Mouse (Mus musculus) kidney, embryonic 16.5 days (tissue): Measurements from ENCODE around the gene Ubtd2. TPM values are rescaled to one million over a fixed set of nuclear protein-coding genes. Genes with fewer than 3 reads are reported as not detected.

Experiments used
- ATAC-seq: fragments of 200-750 bp; cut with Nextera tagmentation; 2 replicates; pipeline ENCODE4 v1.8.0; 2017; ENCODE audit warnings: moderate TSS enrichment; ENCODE audit not compliant: low FRiP score, low TSS enrichment
- H3K27ac ChIP-seq: fragments of 300-500 bp; sonication (generic); 2 replicates; pipeline ENCODE4 v1.5.1; 2014; ENCODE audit warnings: low read length
- H3K27me3 ChIP-seq: fragments of 300-500 bp; sonication (generic); 2 replicates; pipeline ENCODE4 v1.6.1; 2014; ENCODE audit warnings: low read length, control low read depth, mixed read lengths; ENCODE audit not compliant: insufficient read depth
- H3K36me3 ChIP-seq: fragments of 300-500 bp; sonication (generic); 2 replicates; pipeline ENCODE4 v1.6.1; 2014; ENCODE audit warnings: low read length, control low read depth, mixed read lengths; ENCODE audit not compliant: insufficient read depth
- H3K4me1 ChIP-seq: fragments of 300-500 bp; sonication (generic); 2 replicates; pipeline ENCODE4 v1.6.1; 2014; ENCODE audit warnings: low read length, control low read depth, mixed read lengths; ENCODE audit not compliant: insufficient read depth
- H3K4me2 ChIP-seq: fragments of 300-500 bp; sonication (generic); replicated peaks from 2 replicates; pipeline ENCODE4 v1.6.1; 2014; ENCODE audit warnings: low read depth, low read length
- H3K4me3 ChIP-seq: fragments of 300-500 bp; sonication (generic); 2 replicates; pipeline ENCODE4 v1.5.1; 2014; ENCODE audit warnings: mild to moderate bottlenecking, low read length
- H3K9ac ChIP-seq: fragments of 300-500 bp; sonication (generic); replicated peaks from 2 replicates; pipeline ENCODE4 v1.6.1; 2014; ENCODE audit warnings: low read length
- H3K9me3 ChIP-seq: fragments of 300-500 bp; sonication (generic); 2 replicates; pipeline ENCODE4 v1.6.1; 2016; ENCODE audit warnings: low read length, control low read depth
- WGBS: fragments of 180-500 bp; shearing (Covaris S2); extraction: QIAGEN DNeasy Blood & Tissue Kit; methylation state at CpG from one replicate; pipeline ENCODE4 v1.1.7; 2014; 5-methylcytosine and 5-hydroxymethylcytosine counted together
- polyA plus RNA-seq: library from polyadenylated mRNA; unstranded; fragments of >200 nt; fragmentation: Nextera tagmentation; extraction: Ambion mirVana; gene quantifications from 2 replicates; pipeline ENCODE4 v1.2.1, GENCODE M21; 2015

Gene Ubtd2
- polyA plus RNA-seq, 1 experiment from 2014 or later = 45.6 TPM

- no peaks in the 10 kb centered on the region for H3K36me3 ChIP-seq
- no peak overlapping the region for H3K4me2 ChIP-seq
- H3K27me3 ChIP-seq = no peaks in the 10 kb centered on the region
- H3K4me3 ChIP-seq = no peak overlapping the region
- H3K4me1 ChIP-seq = no peaks in the 10 kb centered on the region
- no peak overlapping the region for H3K27ac ChIP-seq
- no peak overlapping the region for H3K9ac ChIP-seq
- no peaks in the 10 kb centered on the region for H3K9me3 ChIP-seq
- no peak for ATAC-seq
- 78% methylated on average over 4 of the region's 4 CpGs for WGBS
Measured at GRCm38 (mm10) chr11:32527006-32527405, 71.8 kb downstream of the Ubtd2 start.

DNA sequence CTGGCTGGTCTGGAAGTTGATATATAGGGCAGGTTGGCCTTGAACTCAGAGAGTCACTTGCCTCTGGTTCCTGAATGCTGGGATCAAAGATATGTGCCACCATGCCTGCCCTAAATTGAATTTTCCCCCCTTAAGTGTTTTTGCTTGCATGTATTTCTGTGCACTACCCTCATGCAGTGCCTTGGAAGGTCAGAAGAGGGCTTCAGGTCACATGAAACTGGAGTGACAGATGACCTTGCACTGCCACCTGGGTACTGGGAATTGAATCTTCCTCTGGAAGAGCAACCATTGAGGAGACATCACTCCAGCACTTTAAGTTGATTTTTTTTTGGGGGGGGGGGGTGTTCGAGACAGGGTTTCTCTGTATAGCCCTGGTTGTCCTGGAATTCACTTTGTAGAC is 75.0 kb downstream of the Ubtd2 start:
- no peak overlapping the region for H3K4me3 ChIP-seq
- H3K4me1 ChIP-seq = peaks cover 12% of the 10 kb centered on the region
- no peaks in the 10 kb centered on the region for H3K36me3 ChIP-seq
- H3K9ac ChIP-seq = no peak overlapping the region
- no peak overlapping the region for H3K27ac ChIP-seq
- H3K27me3 ChIP-seq = no peaks in the 10 kb centered on the region
- H3K9me3 ChIP-seq = no peaks in the 10 kb centered on the region
- WGBS = 85% methylated on average over 1 of the region's 1 CpGs
- no peak overlapping the region for H3K4me2 ChIP-seq
- ATAC-seq = no peak

DNA sequence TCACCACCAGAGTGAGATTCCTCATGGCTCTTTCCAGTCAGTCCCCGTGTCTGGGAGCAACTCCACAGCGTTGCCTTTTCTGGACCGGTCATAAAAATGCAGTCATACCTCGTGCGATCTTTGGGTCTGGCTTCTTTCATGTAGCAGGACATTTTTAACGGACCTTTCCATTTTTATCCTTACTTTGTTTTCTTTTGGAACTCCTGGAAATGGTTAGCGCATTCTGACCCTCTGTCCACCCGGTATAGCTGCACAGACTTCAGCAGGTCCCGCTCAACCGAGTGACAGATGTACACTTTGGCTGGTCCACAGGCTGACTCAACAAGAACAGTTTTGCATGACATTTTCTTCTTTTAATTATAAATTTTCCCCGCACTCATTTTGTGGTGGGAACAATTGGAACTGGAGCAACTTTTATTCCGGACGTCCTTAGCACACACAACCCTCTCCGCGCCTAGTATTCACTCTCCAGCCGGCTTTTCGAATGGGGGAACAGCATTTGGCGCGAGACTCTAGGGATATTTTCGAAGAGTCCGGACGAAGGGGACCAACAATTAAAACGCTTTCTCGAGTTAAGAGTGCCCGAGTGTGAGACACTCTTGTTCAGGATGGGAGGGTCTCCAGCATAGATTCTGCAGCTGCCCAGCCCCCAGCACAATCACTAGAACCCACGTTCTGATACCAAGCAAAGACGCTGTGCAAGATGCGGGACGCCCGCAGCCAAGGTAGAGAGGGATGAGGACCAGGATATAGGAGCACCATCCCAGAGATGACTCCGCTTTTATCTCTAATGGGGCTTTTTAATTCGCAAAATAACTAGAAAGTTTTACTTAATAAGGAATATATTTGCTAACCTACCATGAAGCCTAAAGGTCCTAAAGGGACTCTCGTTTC is 76.9 kb downstream of the Ubtd2 start, which contains the start of gene Efcab9:
Efcab9 (minus strand) TSS at position 211 of the 894 bp plus-strand sequence.
- peak within 1 kb of the TSS; percentile 69 for H3K4me3 ChIP-seq
- no peak within 1 kb of the TSS for H3K27ac ChIP-seq
- WGBS = 3% methylated on average over 33 of the region's 33 CpGs
- peak within 1 kb of the TSS; percentile 99 for H3K4me2 ChIP-seq
- H3K9ac ChIP-seq = peak within 1 kb of the TSS; percentile 78
- H3K4me1 ChIP-seq = peaks cover 15% of the 10 kb centered on the region
- ATAC-seq = 0 out of 2 replicates have a peak, but pooled peaks have one; percentile 13
- no peaks in the 10 kb centered on the region for H3K27me3 ChIP-seq
- no peaks in the 10 kb centered on the region for H3K9me3 ChIP-seq
- no peaks in the 10 kb centered on the region for H3K36me3 ChIP-seq

GRCm38 (mm10) chr11:32532765-32533481 is 77.8 kb downstream of the Ubtd2 start, which contains the start of gene Stk10:
Stk10 (plus strand) TSS chr11:32533305.
- H3K9ac ChIP-seq = peak within 1 kb of the TSS; percentile 78
- H3K36me3 ChIP-seq = no peaks in the 10 kb centered on the region
- peak within 1 kb of the TSS; percentile 69 for H3K4me3 ChIP-seq
- no peaks in the 10 kb centered on the region for H3K9me3 ChIP-seq
- under 1% methylated on average over 66 of the region's 82 CpGs for WGBS
- peak within 1 kb of the TSS; percentile 99 for H3K4me2 ChIP-seq
- H3K27ac ChIP-seq = peak within 1 kb of the TSS; percentile 7; the same call in 1 of the 2 replicates
- peaks cover 22% of the 10 kb centered on the region for H3K4me1 ChIP-seq
- H3K27me3 ChIP-seq = no peaks in the 10 kb centered on the region
- ATAC-seq = peak; percentile 96

DNA sequence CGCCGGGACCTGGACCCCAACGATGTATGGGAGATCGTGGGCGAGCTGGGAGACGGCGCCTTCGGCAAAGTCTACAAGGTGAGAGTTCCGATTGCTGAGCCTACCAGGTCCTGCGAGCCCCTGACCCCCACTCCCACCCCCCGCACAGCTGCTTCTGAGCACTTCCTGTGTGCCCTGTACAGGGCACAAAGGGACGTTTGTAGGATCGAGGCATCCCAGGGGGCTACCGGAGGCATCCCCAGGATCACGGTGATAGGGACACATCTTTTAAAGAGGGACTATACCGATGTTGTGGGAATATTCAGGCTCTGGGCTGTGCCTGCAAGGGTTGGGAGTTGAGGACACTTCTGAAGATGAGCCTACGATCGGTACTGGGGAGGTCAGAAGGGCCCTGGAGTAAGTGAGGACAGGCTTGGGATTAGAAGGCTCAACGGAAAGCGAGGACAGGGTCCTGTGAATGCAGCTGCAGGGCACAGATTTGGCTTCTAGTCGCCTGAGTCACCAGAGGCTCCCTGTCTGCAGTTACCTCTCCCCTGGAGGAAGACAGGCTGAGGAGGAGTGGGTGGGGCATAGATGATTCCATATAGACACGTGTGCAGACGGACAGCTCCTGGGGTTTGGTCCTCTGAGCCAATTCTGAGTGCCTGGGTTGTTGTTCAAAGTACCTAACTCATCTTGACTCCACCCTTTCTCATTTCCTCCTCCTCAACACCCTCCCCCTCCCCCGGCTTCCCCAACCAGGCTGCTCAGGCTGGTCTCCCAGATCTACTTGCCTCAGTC is 78.5 kb downstream of the Ubtd2 start:
- Histone ChIP-seq H3K27me3 (no peaks in the 10 kb centered on the region), H3K4me3 (peak overlapping the region; percentile 69), H3K9ac (peak overlapping the region; percentile 78), H3K36me3 (no peaks in the 10 kb centered on the region), H3K4me1 (peaks cover 29% of the 10 kb centered on the region), H3K4me2 (peak overlapping the region; percentile 99), H3K27ac (peak overlapping the region; percentile 5; the same call in 1 of the 2 replicates), H3K9me3 (no peaks in the 10 kb centered on the region)
- peak; percentile 28 for ATAC-seq
- 1% methylated on average over 24 of the region's 24 CpGs for WGBS

- no peaks in the 10 kb centered on the region for H3K27me3 ChIP-seq
- ATAC-seq = no peak
- no peaks in the 10 kb centered on the region for H3K9me3 ChIP-seq
- H3K4me3 ChIP-seq = peak overlapping the region; percentile 69
- H3K4me2 ChIP-seq = peak overlapping the region; percentile 99
- 0 out of 2 replicates have a peak overlapping the region, but pooled peaks have one; percentile 7 for H3K27ac ChIP-seq
- WGBS = 51% methylated on average over 7 of the region's 7 CpGs
- no peak overlapping the region; the same call in 1 of the 2 replicates for H3K9ac ChIP-seq
- H3K36me3 ChIP-seq = no peaks in the 10 kb centered on the region
- peaks cover 38% of the 10 kb centered on the region for H3K4me1 ChIP-seq
Measured at GRCm38 (mm10) chr11:32534453-32535075, 79.4 kb downstream of the Ubtd2 start.

- no peak overlapping the region for H3K9ac ChIP-seq
- H3K36me3 ChIP-seq = no peaks in the 10 kb centered on the region
- H3K4me2 ChIP-seq = no peak overlapping the region
- no peak overlapping the region for H3K27ac ChIP-seq
- no peak for ATAC-seq
- no peak overlapping the region for H3K4me3 ChIP-seq
- H3K27me3 ChIP-seq = no peaks in the 10 kb centered on the region
- 95% methylated on average over 4 of the region's 4 CpGs for WGBS
- peaks cover 45% of the 10 kb centered on the region for H3K4me1 ChIP-seq
- H3K9me3 ChIP-seq = no peaks in the 10 kb centered on the region
Measured at GRCm38 (mm10) chr11:32535646-32536045, 80.5 kb downstream of the Ubtd2 start.

- 64% methylated on average over 7 of the region's 7 CpGs for WGBS
Measured at GRCm38 (mm10) chr11:32536954-32537353, 81.8 kb downstream of the Ubtd2 start.

GRCm38 (mm10) chr11:32538435-32538834 is 83.3 kb downstream of the Ubtd2 start:
- Histone ChIP-seq H3K27ac (peak overlapping the region; percentile 88), H3K4me3 (no peak overlapping the region), H3K36me3 (no peaks in the 10 kb centered on the region), H3K4me1 (peaks cover 56% of the 10 kb centered on the region), H3K27me3 (no peaks in the 10 kb centered on the region), H3K9ac (no peak overlapping the region), H3K4me2 (no peak overlapping the region), H3K9me3 (no peaks in the 10 kb centered on the region)
- 45% methylated on average over 6 of the region's 6 CpGs for WGBS
- ATAC-seq = peak; percentile 61

More at GRCm38 (mm10) chr11:32536954-32537353, 81.8 kb downstream of the Ubtd2 start:
- Histone ChIP-seq H3K9me3 (no peaks in the 10 kb centered on the region), H3K4me1 (peaks cover 45% of the 10 kb centered on the region), H3K4me3 (no peak overlapping the region), H3K9ac (no peak overlapping the region), H3K4me2 (no peak overlapping the region), H3K36me3 (no peaks in the 10 kb centered on the region), H3K27ac (0 out of 2 replicates have a peak overlapping the region, but pooled peaks have one; percentile 21), H3K27me3 (no peaks in the 10 kb centered on the region)
- no peak for ATAC-seq
